Mouse (Mus musculus): ENCODE data around the gene Spata21. TPM values are rescaled to one million over a fixed set of nuclear protein-coding genes. Genes with fewer than 3 reads are reported as not detected.

Gene Spata21
- polyA plus RNA-seq, 1 experiment from 2014 or later = not detected

- ATAC-seq (replicated peaks; ENCODE audit: low FRiP score) (no peak), DNase-seq (ENCODE audit: low spot score) (no peak)
- no peak overlapping the region for H3K9ac ChIP-seq (ENCODE audit: low read length)
- H3K36me3 ChIP-seq (ENCODE audit: control insufficient read depth, insufficient read depth, low read length) = no peaks in the 10 kb centered on the region
- 87% methylated on average over 4 of the region's 4 CpGs for WGBS
- no peak overlapping the region for H3K4me2 ChIP-seq (ENCODE audit: low read depth, low read length, severe bottlenecking)
- H3K4me3 ChIP-seq (ENCODE audit: low read depth, low read length) = no peak overlapping the region
- peaks cover 2% of the 10 kb centered on the region; the same call in 1 of the 2 replicates for H3K9me3 ChIP-seq (ENCODE audit: control insufficient read depth, low read length)
- 0 out of 2 replicates have a peak, but pooled peaks cover 6% of the 10 kb centered on the region for H3K4me1 ChIP-seq (replicated peaks; ENCODE audit: control insufficient read depth, insufficient read depth, low read length)
- H3K27ac ChIP-seq (ENCODE audit: low read depth, low read length) = no peak overlapping the region
- H3K27me3 ChIP-seq (ENCODE audit: control insufficient read depth, insufficient read depth, low read length) = no peaks in the 10 kb centered on the region
These were observed 72.1 kb downstream of the Spata21 start for GRCm38 (mm10) chr4:141160193-141160592.

- H3K4me2 ChIP-seq (ENCODE audit: low read depth, low read length, severe bottlenecking) = no peak overlapping the region
- H3K4me1 ChIP-seq (replicated peaks; ENCODE audit: control insufficient read depth, insufficient read depth, low read length) = 0 out of 2 replicates have a peak, but pooled peaks cover 6% of the 10 kb centered on the region
- no peak overlapping the region for H3K4me3 ChIP-seq (ENCODE audit: low read depth, low read length)
- peaks cover 2% of the 10 kb centered on the region; the same call in 1 of the 2 replicates for H3K9me3 ChIP-seq (ENCODE audit: control insufficient read depth, low read length)
- ATAC-seq (replicated peaks; ENCODE audit: low FRiP score) (no peak), DNase-seq (ENCODE audit: low spot score) (no peak)
- 94% methylated on average over 6 of the region's 6 CpGs for WGBS
- no peak overlapping the region for H3K9ac ChIP-seq (ENCODE audit: low read length)
- no peak overlapping the region for H3K27ac ChIP-seq (ENCODE audit: low read depth, low read length)
- no peaks in the 10 kb centered on the region for H3K27me3 ChIP-seq (ENCODE audit: control insufficient read depth, insufficient read depth, low read length)
- H3K36me3 ChIP-seq (ENCODE audit: control insufficient read depth, insufficient read depth, low read length) = no peaks in the 10 kb centered on the region
These were observed 73.6 kb downstream of the Spata21 start for GRCm38 (mm10) chr4:141161699-141162208.

Other genes starting within 250 kb of the Spata21 start
- gene Padi1, start 242.6 kb upstream of the Spata21 start, polyA plus RNA-seq (2014; fragmentation: Nextera tagmentation; extraction: Ambion mirVana) = 0.12 TPM in 1 of 2 replicates, not detected in the other
- gene Padi2, start 182.0 kb upstream of the Spata21 start, polyA plus RNA-seq (2014; fragmentation: Nextera tagmentation; extraction: Ambion mirVana) = 0.23 and 1.3 TPM in 2 replicates
- gene Sdhb, start 127.1 kb upstream of the Spata21 start, polyA plus RNA-seq (2014; fragmentation: Nextera tagmentation; extraction: Ambion mirVana) = 375 and 401 TPM in 2 replicates
- gene Atp13a2, start 101.5 kb upstream of the Spata21 start, polyA plus RNA-seq (2014; fragmentation: Nextera tagmentation; extraction: Ambion mirVana) = 51.2 and 54.9 TPM in 2 replicates
- gene Mfap2, start 77.9 kb upstream of the Spata21 start, polyA plus RNA-seq (2014; fragmentation: Nextera tagmentation; extraction: Ambion mirVana) = 263 and 298 TPM in 2 replicates
- 14.3 and 15.3 TPM in 2 replicates for gene Crocc, start 27.8 kb upstream of the Spata21 start, polyA plus RNA-seq (2014; fragmentation: Nextera tagmentation; extraction: Ambion mirVana)
- 50.0 and 51.2 TPM in 2 replicates for gene Necap2, start 10.0 kb upstream of the Spata21 start, polyA plus RNA-seq (2014; fragmentation: Nextera tagmentation; extraction: Ambion mirVana)
- gene Szrd1, start 51.4 kb downstream of the Spata21 start, polyA plus RNA-seq (2014; fragmentation: Nextera tagmentation; extraction: Ambion mirVana) = 22.9 and 26.1 TPM in 2 replicates
- gene Fbxo42, start 59.6 kb downstream of the Spata21 start, polyA plus RNA-seq (2014; fragmentation: Nextera tagmentation; extraction: Ambion mirVana) = 30.8 and 31.6 TPM in 2 replicates
- gene Rsg1, start 125.6 kb downstream of the Spata21 start, polyA plus RNA-seq (2014; fragmentation: Nextera tagmentation; extraction: Ambion mirVana) = 5.8 and 7.8 TPM in 2 replicates
- gene Arhgef19, start 151.2 kb downstream of the Spata21 start, polyA plus RNA-seq (2014; fragmentation: Nextera tagmentation; extraction: Ambion mirVana) = 1.5 and 1.6 TPM in 2 replicates
- gene Epha2, start 212.9 kb downstream of the Spata21 start, polyA plus RNA-seq (2014; fragmentation: Nextera tagmentation; extraction: Ambion mirVana) = 1.3 and 2.3 TPM in 2 replicates